In the genomic region with DNA sequence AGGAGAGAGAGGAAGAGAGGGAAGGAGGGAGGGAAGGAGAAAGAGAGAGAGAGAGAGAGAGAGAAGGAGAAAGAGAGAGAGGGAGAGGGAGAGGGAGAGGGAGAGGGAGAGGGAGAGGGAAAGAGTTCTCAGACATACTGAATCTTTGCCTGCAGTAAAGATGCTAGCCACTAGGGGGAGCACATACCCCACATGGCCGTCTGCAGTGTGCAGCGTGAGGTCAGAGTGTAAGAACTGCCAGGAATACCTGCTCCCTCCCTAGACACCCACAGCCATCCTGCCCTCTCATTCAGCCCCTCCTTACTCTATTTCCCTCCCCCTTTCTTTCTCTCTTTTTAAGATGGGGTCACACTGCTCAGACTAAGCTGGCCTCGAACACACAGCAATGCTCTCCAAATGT, we compare ENCODE assay signal across 8 mouse cellular contexts. TPM values are rescaled to one million over a fixed set of nuclear protein-coding genes. Genes with fewer than 3 reads are reported as not detected.
A peak's percentile ranks its signal among the peaks of the same experiment; 100 is the strongest.
DNase-seq lines count a peak whose midpoint lies in the region; ATAC-seq and TF ChIP-seq lines count a peak whose summit lies in the region.

No protein-coding gene starts in this region.

- no peak for TF ChIP-seq POLR2A in testis, adult 2 months (IDR thresholded peaks at IDR 0.05; ENCODE audit: control insufficient read depth, low read depth, low read length)

- 0 out of 2 replicates have a peak, but pooled peaks have one; percentile 56 for ATAC-seq in cerebellum, adult (ENCODE audit: insufficient number of reproducible peaks, low FRiP score, low TSS enrichment)
- ATAC-seq in forebrain, embryonic 13.5 days, result peak; percentile 65
- ATAC-seq in hindbrain, embryonic 15.5 days (ENCODE audit: low FRiP score, low read depth), result peak; percentile 60
- no peak for ATAC-seq in limb, embryonic 11.5 days (ENCODE audit: insufficient number of reproducible peaks, low FRiP score, low TSS enrichment, low read depth)
- 0 out of 2 replicates have a peak, but pooled peaks have one; percentile 33 for ATAC-seq in monocyte, adult 5-6 weeks (replicated peaks; ENCODE audit: insufficient number of reproducible peaks, low FRiP score, low TSS enrichment, poor library complexity, severe bottlenecking)

- no peak overlapping the region for H3K27ac ChIP-seq in forebrain, embryonic 13.5 days
- no peak overlapping the region for H3K27ac ChIP-seq in hindbrain, embryonic 15.5 days (replicated peaks)
- H3K27ac ChIP-seq in limb, embryonic 11.5 days (replicated peaks; ENCODE audit: low read depth, low read length), result no peak overlapping the region
- no peak overlapping the region for H3K27ac ChIP-seq in testis, adult 2 months (ENCODE audit: control insufficient read depth, insufficient read depth, low read depth, low read length)

- WGBS in forebrain, embryonic 13.5 days, result 31% methylated on average over 3 of the region's 3 CpGs
- 29% methylated on average over 3 of the region's 3 CpGs for WGBS in hindbrain, embryonic 15.5 days
- WGBS in limb, embryonic 11.5 days, result 31% methylated on average over 3 of the region's 3 CpGs

- no peaks in the 10 kb centered on the region for H3K9me3 ChIP-seq in forebrain, embryonic 13.5 days (replicated peaks)
- no peaks in the 10 kb centered on the region for H3K9me3 ChIP-seq in hindbrain, embryonic 15.5 days
- no peaks in the 10 kb centered on the region for H3K9me3 ChIP-seq in limb, embryonic 11.5 days (ENCODE audit: control insufficient read depth, low read length)

- no peaks in the 10 kb centered on the region; the same call in 1 of the 2 replicates for H3K36me3 ChIP-seq in forebrain, embryonic 13.5 days (ENCODE audit: poor library complexity, severe bottlenecking)
- no peaks in the 10 kb centered on the region; the same call in 1 of the 2 replicates for H3K36me3 ChIP-seq in hindbrain, embryonic 15.5 days
- no peaks in the 10 kb centered on the region for H3K36me3 ChIP-seq in limb, embryonic 11.5 days (ENCODE audit: control insufficient read depth, insufficient read depth, low read length)
- H3K36me3 ChIP-seq in testis, adult 2 months (ENCODE audit: control insufficient read depth, insufficient read depth, low read length), result no peaks in the 10 kb centered on the region; the same call in 1 of the 2 replicates

- H3K4me1 ChIP-seq in forebrain, embryonic 13.5 days, result no peaks in the 10 kb centered on the region
- H3K4me1 ChIP-seq in hindbrain, embryonic 15.5 days (replicated peaks), result no peaks in the 10 kb centered on the region
- no peaks in the 10 kb centered on the region for H3K4me1 ChIP-seq in limb, embryonic 11.5 days (ENCODE audit: control insufficient read depth, insufficient read depth, low read length)
- H3K4me1 ChIP-seq in testis, adult 2 months (ENCODE audit: control insufficient read depth, insufficient read depth, low read length), result no peaks in the 10 kb centered on the region

- TF ChIP-seq CTCF in testis, adult 2 months (IDR thresholded peaks at IDR 0.05; ENCODE audit: control insufficient read depth, insufficient read depth, insufficient replicate concordance, low read depth, low read length), result peak; percentile 90; the same call in 1 of the 2 replicates

- no peak overlapping the region for H3K9ac ChIP-seq in forebrain, embryonic 13.5 days
- no peak overlapping the region for H3K9ac ChIP-seq in hindbrain, embryonic 15.5 days
- no peak overlapping the region for H3K9ac ChIP-seq in limb, embryonic 11.5 days (ENCODE audit: low read length)

- no peaks in the 10 kb centered on the region for H3K27me3 ChIP-seq in forebrain, embryonic 13.5 days
- no peaks in the 10 kb centered on the region for H3K27me3 ChIP-seq in hindbrain, embryonic 15.5 days
- H3K27me3 ChIP-seq in limb, embryonic 11.5 days (ENCODE audit: control insufficient read depth, insufficient read depth, low read length), result no peaks in the 10 kb centered on the region
- no peaks in the 10 kb centered on the region for H3K27me3 ChIP-seq in testis, adult 2 months (ENCODE audit: control insufficient read depth, insufficient read depth, low read length)

- peak; percentile 69 for DNase-seq in urinary bladder, postnatal 14 days (ENCODE audit: low spot score)
- DNase-seq in urinary bladder, postnatal 4 days (ENCODE audit: low spot score in 2 of 2), result no peak
- DNase-seq in limb, embryonic 11.5 days (ENCODE audit: low spot score), result peak; percentile 86

- no peak overlapping the region for H3K4me2 ChIP-seq in forebrain, embryonic 13.5 days
- H3K4me2 ChIP-seq in hindbrain, embryonic 15.5 days, result no peak overlapping the region
- no peak overlapping the region for H3K4me2 ChIP-seq in limb, embryonic 11.5 days (ENCODE audit: low read depth, severe bottlenecking)

- no peak overlapping the region for H3K4me3 ChIP-seq in forebrain, embryonic 13.5 days
- H3K4me3 ChIP-seq in hindbrain, embryonic 15.5 days, result no peak overlapping the region
- H3K4me3 ChIP-seq in limb, embryonic 11.5 days (ENCODE audit: low read depth, low read length), result no peak overlapping the region
- H3K4me3 ChIP-seq in testis, adult 2 months (ENCODE audit: control insufficient read depth, low read depth, low read length), result no peak overlapping the region

RNA-seq across cellular contexts. Expression of a gene that starts 14.8 kb away (rescaled TPM):
- polyA plus RNA-seq in forebrain, embryonic 13.5 days (2015; fragmentation: Nextera tagmentation; extraction: Ambion mirVana), result 332 and 345 TPM in 2 replicates
- polyA plus RNA-seq in hindbrain, embryonic 15.5 days (2015; fragmentation: Nextera tagmentation; extraction: Ambion mirVana), result 317 and 323 TPM in 2 replicates
- polyA plus RNA-seq in limb, embryonic 11.5 days (2014; fragmentation: Nextera tagmentation; extraction: Ambion mirVana), result 692 and 694 TPM in 2 replicates
- 214 to 260 TPM (median 240 TPM) in 3 replicates for total RNA-seq in monocyte, adult 5-6 weeks (2017)
- polyA plus RNA-seq in testis, adult 2 months (2012; rRNA removed), result 76.5 and 86.7 TPM in 2 replicates

RNA-seq across cellular contexts. Expression of a gene that starts 19.0 kb away (rescaled TPM):
- polyA plus RNA-seq in forebrain, embryonic 13.5 days (2015; fragmentation: Nextera tagmentation; extraction: Ambion mirVana), result 5.8 and 6.9 TPM in 2 replicates
- 12.8 and 13.4 TPM in 2 replicates for polyA plus RNA-seq in hindbrain, embryonic 15.5 days (2015; fragmentation: Nextera tagmentation; extraction: Ambion mirVana)
- 6.1 TPM in 2 replicates for polyA plus RNA-seq in limb, embryonic 11.5 days (2014; fragmentation: Nextera tagmentation; extraction: Ambion mirVana)
- 13.3 to 21.5 TPM (median 20.8 TPM) in 3 replicates for total RNA-seq in monocyte, adult 5-6 weeks (2017)
- polyA plus RNA-seq in testis, adult 2 months (2012; rRNA removed), result 181 and 185 TPM in 2 replicates

RNA-seq across cellular contexts. Expression of a gene that starts 56.9 kb away (rescaled TPM):
- polyA plus RNA-seq in forebrain, embryonic 13.5 days (2015; fragmentation: Nextera tagmentation; extraction: Ambion mirVana), result 8.8 and 9.0 TPM in 2 replicates
- polyA plus RNA-seq in hindbrain, embryonic 15.5 days (2015; fragmentation: Nextera tagmentation; extraction: Ambion mirVana), result 63.0 and 72.5 TPM in 2 replicates
- polyA plus RNA-seq in limb, embryonic 11.5 days (2014; fragmentation: Nextera tagmentation; extraction: Ambion mirVana), result 0.11 and 0.24 TPM in 2 replicates
- 0.10 TPM in 1 of 3 replicates, not detected in the others for total RNA-seq in monocyte, adult 5-6 weeks (2017)
- 0.68 and 0.91 TPM in 2 replicates for polyA plus RNA-seq in testis, adult 2 months (2012; rRNA removed)

Comparison
In these comparisons a context has a peak if more than half of its experiments do, and no peak if none do; other contexts are left out.
1. DNase-seq: peak in urinary bladder, postnatal 14 days (single experiment) and limb, embryonic 11.5 days (single experiment); none in urinary bladder, postnatal 4 days (0 of 2).
2. RNA of a gene that starts 19.0 kb away (polyA plus RNA-seq): 181 to 185 TPM in testis, adult 2 months; 12.8 to 13.4 TPM in hindbrain, embryonic 15.5 days, 6.1 TPM in limb, embryonic 11.5 days and 5.8 to 6.9 TPM in forebrain, embryonic 13.5 days; every median in the first group is over 10 times any median in the second.